Mouse (Mus musculus): ENCODE results near the gene Mettl7a3. TPM values are rescaled to one million over a fixed set of nuclear protein-coding genes. Genes with fewer than 3 reads are reported as not detected.
"Not testable (repeated sequence)": the region's sequence is repeated elsewhere in the genome, so short reads cannot be mapped to it uniquely, and the experiment has no call there.

Gene Mettl7a3
- polyA plus RNA-seq, 2 experiments = not detected

DNA sequence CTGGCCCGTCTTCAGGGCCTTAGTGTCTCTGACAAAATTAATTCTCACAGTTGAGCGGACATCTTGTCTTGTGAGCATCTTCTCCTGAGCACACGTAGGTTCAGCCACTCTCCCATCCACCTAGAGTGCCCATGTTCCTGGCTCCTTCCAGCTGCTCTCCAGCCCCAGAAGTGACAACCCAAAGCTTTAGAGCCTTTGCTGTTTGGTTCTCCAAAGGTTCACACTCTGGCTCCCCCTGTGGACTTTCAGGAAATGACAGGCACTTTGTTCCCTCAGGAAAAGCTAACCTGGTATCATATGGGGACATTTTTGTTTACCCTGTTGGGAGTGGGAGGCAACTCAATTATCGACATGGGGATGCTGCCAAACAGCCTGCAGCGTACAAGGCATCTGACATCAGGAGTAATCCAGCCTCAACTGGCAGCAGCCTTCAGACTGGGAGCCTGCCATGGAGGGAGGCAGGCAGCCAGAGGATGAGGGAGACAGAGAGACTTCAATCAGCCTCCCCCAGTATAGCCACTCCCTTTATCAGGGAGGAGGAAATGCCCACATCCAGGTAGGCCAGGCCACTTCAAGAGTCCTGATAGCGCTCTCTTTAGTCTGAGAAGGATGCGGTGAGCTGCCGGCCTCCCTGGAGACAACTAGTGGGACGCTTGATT lies 43.2 kb downstream of the Mettl7a3 start:
- 32% methylated on average over 3 of the region's 9 CpGs for WGBS (ENCODE audit: insufficient replicate concordance)

DNA sequence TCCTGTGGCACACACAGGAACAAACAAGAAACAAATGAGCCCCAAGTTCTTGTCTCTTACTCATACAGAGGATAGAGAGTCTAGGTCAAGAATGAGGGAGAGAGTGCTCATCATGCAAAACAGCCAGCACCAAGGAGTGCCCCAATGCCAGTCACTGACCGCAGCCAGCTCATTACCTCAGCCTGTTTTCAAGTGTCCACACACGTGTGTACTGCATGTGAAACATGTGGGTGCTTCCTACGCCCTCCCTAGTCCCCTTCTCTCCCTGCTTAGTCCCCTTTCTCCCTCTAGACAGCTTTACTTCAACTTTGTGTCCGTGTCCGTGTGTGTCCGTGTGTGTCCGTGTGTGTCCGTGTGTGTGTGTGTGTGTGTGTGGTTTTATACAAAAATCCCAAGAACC lies 44.9 kb downstream of the Mettl7a3 start:
- H3K4me3 ChIP-seq (ENCODE audit: insufficient read depth in 1 of 2, low read depth in 2 of 2, low read length in 2 of 2) = no peak overlapping the region
- H3K4me2 ChIP-seq (ENCODE audit: low read depth) = no peak overlapping the region
- TF ChIP-seq EP300 (IDR thresholded peaks at IDR 0.05; ENCODE audit: low read depth) = no peak
- TF ChIP-seq CTCF (IDR thresholded peaks at IDR 0.05; ENCODE audit: low read depth) = no peak
- no peak overlapping the region for H3K9ac ChIP-seq (replicated peaks)
- H3K27ac ChIP-seq = no peak overlapping the region
- H3K4me1 ChIP-seq (replicated peaks; ENCODE audit: control insufficient read depth in 2 of 2, insufficient read depth in 2 of 2, low read length in 1 of 2) = no peaks in the 10 kb centered on the region
- 79% methylated on average over 8 of the region's 8 CpGs for WGBS (ENCODE audit: insufficient replicate concordance)
- H3K9me3 ChIP-seq (ENCODE audit: control insufficient read depth, low read length) = no peaks in the 10 kb centered on the region
- H3K36me3 ChIP-seq (replicated peaks; ENCODE audit: control insufficient read depth, insufficient read depth, low read depth) = no peaks in the 10 kb centered on the region
- DNase-seq (ENCODE audit: low read depth in 3 of 3, low spot score in 3 of 3) (no peak), ATAC-seq (ENCODE audit: insufficient read depth) (no peak)
- H3K27me3 ChIP-seq (ENCODE audit: control insufficient read depth, insufficient read depth, low read length) = no peaks in the 10 kb centered on the region

More for the DNA sequence above, 43.2 kb downstream of the Mettl7a3 start:
- H3K27ac ChIP-seq; H3K4me2 ChIP-seq (ENCODE audit: low read depth); H3K9ac ChIP-seq (replicated peaks); DNase-seq (ENCODE audit: low read depth in 3 of 3, low spot score in 3 of 3); H3K27me3 ChIP-seq (ENCODE audit: control insufficient read depth, insufficient read depth, low read length); H3K4me1 ChIP-seq (replicated peaks; ENCODE audit: control insufficient read depth in 2 of 2, insufficient read depth in 2 of 2, low read length in 1 of 2); H3K36me3 ChIP-seq (replicated peaks; ENCODE audit: control insufficient read depth, insufficient read depth, low read depth); H3K4me3 ChIP-seq (ENCODE audit: insufficient read depth in 1 of 2, low read depth in 2 of 2, low read length in 2 of 2); H3K9me3 ChIP-seq (ENCODE audit: control insufficient read depth, low read length): not testable (repeated sequence)
- peak; percentile 38; the same call in 1 of the 2 replicates for TF ChIP-seq CTCF (IDR thresholded peaks at IDR 0.05; ENCODE audit: low read depth)
- peak; percentile 34; the same call in 1 of the 2 replicates for ATAC-seq (ENCODE audit: insufficient read depth)

DNA sequence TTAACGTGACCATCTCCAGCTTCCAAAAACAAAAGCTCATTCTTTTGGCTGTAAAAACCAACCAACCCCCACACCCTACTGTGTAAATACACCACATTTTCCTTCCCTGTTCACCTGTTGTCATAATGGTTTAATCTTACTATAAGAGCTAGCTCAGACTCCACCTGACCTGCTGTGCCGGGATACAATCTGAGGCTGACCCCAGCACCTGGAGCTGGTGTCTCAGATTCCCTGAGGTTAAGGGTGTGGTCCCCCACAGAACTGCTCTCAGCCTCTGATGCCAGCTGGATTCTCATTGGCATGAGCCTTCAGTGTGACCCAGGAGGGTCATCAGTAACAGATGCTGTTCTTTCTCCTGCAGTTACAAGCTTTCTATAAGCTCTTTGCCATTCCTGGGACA lies 45.4 kb downstream of the Mettl7a3 start:
- 48% methylated on average over 2 of the region's 2 CpGs for WGBS (ENCODE audit: insufficient replicate concordance)
- no peak for DNase-seq (ENCODE audit: low read depth in 3 of 3, low spot score in 3 of 3)

DNA sequence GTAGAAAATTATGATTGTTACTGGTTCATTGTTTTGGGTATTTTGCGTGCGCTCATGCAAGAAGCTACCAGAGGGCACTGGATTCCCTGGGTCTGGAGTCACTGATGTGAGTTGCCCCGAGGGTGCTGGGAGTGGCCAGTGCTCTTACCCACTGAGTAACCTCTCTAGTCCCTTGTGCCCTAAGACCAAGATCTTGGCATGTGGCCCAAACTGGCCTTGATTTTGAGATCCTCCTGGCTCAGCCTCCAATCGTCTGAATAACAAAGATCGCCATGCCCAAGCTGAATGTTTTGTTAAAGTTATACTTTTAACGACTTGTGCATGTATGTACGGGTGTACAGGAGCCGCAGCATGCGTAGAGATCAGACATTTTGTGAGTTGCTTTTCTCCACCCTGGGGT lies 51.0 kb downstream of the Mettl7a3 start:
- 81% methylated on average over 9 of the region's 9 CpGs for WGBS (ENCODE audit: insufficient replicate concordance)
- Histone ChIP-seq H3K27ac (no peak overlapping the region), H3K4me3 (ENCODE audit: insufficient read depth in 1 of 2, low read depth in 2 of 2, low read length in 2 of 2) (no peak overlapping the region), H3K36me3 (replicated peaks; ENCODE audit: control insufficient read depth, insufficient read depth, low read depth) (no peaks in the 10 kb centered on the region), H3K9me3 (ENCODE audit: control insufficient read depth, low read length) (no peaks in the 10 kb centered on the region), H3K27me3 (ENCODE audit: control insufficient read depth, insufficient read depth, low read length) (no peaks in the 10 kb centered on the region), H3K4me2 (ENCODE audit: low read depth) (no peak overlapping the region), H3K4me1 (replicated peaks; ENCODE audit: control insufficient read depth in 2 of 2, insufficient read depth in 2 of 2, low read length in 1 of 2) (peaks cover 8 to 11% of the 10 kb centered on the region in 2 experiments), H3K9ac (replicated peaks) (no peak overlapping the region)
- DNase-seq (ENCODE audit: low read depth in 3 of 3, low spot score in 3 of 3) = no peak
- no peak for ATAC-seq (ENCODE audit: insufficient read depth)
- no peak for TF ChIP-seq EP300 (IDR thresholded peaks at IDR 0.05; ENCODE audit: low read depth)
- no peak for TF ChIP-seq CTCF (IDR thresholded peaks at IDR 0.05; ENCODE audit: low read depth)

More for the DNA sequence above, 45.4 kb downstream of the Mettl7a3 start:
- no peaks in the 10 kb centered on the region for H3K9me3 ChIP-seq (ENCODE audit: control insufficient read depth, low read length)
- no peak overlapping the region for H3K9ac ChIP-seq (replicated peaks)
- H3K36me3 ChIP-seq (replicated peaks; ENCODE audit: control insufficient read depth, insufficient read depth, low read depth) = no peaks in the 10 kb centered on the region
- H3K27ac ChIP-seq = no peak overlapping the region
- H3K4me1 ChIP-seq (replicated peaks; ENCODE audit: control insufficient read depth in 2 of 2, insufficient read depth in 2 of 2, low read length in 1 of 2) = no peaks in the 10 kb centered on the region
- no peak for ATAC-seq (ENCODE audit: insufficient read depth)
- H3K27me3 ChIP-seq (ENCODE audit: control insufficient read depth, insufficient read depth, low read length) = no peaks in the 10 kb centered on the region
- no peak overlapping the region for H3K4me2 ChIP-seq (ENCODE audit: low read depth)
- no peak overlapping the region for H3K4me3 ChIP-seq (ENCODE audit: insufficient read depth in 1 of 2, low read depth in 2 of 2, low read length in 2 of 2)
- TF ChIP-seq CTCF (IDR thresholded peaks at IDR 0.05; ENCODE audit: low read depth) (no peak), EP300 (IDR thresholded peaks at IDR 0.05; ENCODE audit: low read depth) (no peak)

GRCm38 (mm10) chr15:100387544-100388223 lies 53.0 kb downstream of the Mettl7a3 start:
- no peaks in the 10 kb centered on the region for H3K27me3 ChIP-seq (ENCODE audit: control insufficient read depth, insufficient read depth, low read length)
- no peak overlapping the region for H3K9ac ChIP-seq (replicated peaks)
- no peaks in the 10 kb centered on the region for H3K9me3 ChIP-seq (ENCODE audit: control insufficient read depth, low read length)
- no peak overlapping the region for H3K27ac ChIP-seq
- H3K4me1 ChIP-seq (replicated peaks; ENCODE audit: control insufficient read depth in 2 of 2, insufficient read depth in 2 of 2, low read length in 1 of 2) = peaks cover 25 to 31% of the 10 kb centered on the region in 2 experiments
- H3K4me3 ChIP-seq (ENCODE audit: insufficient read depth in 1 of 2, low read depth in 2 of 2, low read length in 2 of 2) = no peak overlapping the region
- WGBS (ENCODE audit: insufficient replicate concordance) = 88% methylated on average over 17 of the region's 17 CpGs
- no peak overlapping the region for H3K4me2 ChIP-seq (ENCODE audit: low read depth)
- H3K36me3 ChIP-seq (replicated peaks; ENCODE audit: control insufficient read depth, insufficient read depth, low read depth) = no peaks in the 10 kb centered on the region; the same call in none of the 2 replicates
- ATAC-seq (ENCODE audit: insufficient read depth) (no peak), DNase-seq (ENCODE audit: low read depth in 3 of 3, low spot score in 3 of 3) (no peak)
- TF ChIP-seq EP300 (IDR thresholded peaks at IDR 0.05; ENCODE audit: low read depth) = no peak
- TF ChIP-seq CTCF (IDR thresholded peaks at IDR 0.05; ENCODE audit: low read depth) = no peak

Measured in liver, embryonic 14.5 days (tissue).